Mouse (Mus musculus): Measurements from ENCODE around the gene Gm13272.
A peak's percentile ranks its signal among the peaks of the same experiment; 100 is the strongest.
"Not testable (repeated sequence)": the region's sequence is repeated elsewhere in the genome, so short reads cannot be mapped to it uniquely, and the experiment has no call there.

The Gm13272 gene

DNA sequence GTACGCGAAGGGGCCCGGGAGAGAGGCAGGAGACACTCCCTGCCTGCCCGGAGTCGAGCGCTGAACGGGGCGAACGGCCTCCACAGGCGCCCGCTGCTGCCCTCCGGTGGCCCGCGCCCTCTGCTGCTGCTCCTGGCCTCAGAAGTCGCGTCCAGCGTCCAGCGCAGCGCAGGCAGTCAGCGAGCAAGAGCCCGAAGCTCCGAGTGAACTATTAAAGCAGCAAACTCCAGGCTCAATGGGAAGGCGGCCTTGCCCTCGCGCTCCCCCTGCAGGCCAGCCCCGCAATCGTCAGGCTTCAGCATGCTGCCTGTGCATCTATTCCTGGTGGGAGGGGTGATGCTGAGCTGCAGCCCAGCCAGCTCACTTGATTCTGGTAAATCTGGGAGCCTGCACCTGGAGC, 5.8 kb downstream of the Gm13272 start, which contains the start of gene Gm13276:
Gene Gm13276, plus strand, starts transcription at position 301 of the 400 bp plus-strand sequence.
- not testable (repeated sequence) for DNase-seq (ENCODE audit: low spot score in 2 of 2)

DNA sequence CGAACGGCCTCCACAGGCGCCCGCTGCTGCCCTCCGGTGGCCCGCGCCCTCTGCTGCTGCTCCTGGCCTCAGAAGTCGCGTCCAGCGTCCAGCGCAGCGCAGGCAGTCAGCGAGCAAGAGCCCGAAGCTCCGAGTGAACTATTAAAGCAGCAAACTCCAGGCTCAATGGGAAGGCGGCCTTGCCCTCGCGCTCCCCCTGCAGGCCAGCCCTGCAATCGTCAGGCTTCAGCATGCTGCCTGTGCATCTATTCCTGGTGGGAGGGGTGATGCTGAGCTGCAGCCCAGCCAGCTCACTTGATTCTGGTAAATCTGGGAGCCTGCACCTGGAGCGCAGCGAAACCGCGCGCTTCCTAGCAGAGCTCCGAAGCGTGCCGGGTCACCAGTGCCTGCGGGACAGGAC, 8.8 kb downstream of the Gm13272 start, which contains the start of gene Gm13277:
Gene Gm13277, plus strand, starts transcription at position 231 of the 400 bp plus-strand sequence.
- peak; percentile 33 to 59 for DNase-seq (ENCODE audit: low spot score in 2 of 2)

DNA sequence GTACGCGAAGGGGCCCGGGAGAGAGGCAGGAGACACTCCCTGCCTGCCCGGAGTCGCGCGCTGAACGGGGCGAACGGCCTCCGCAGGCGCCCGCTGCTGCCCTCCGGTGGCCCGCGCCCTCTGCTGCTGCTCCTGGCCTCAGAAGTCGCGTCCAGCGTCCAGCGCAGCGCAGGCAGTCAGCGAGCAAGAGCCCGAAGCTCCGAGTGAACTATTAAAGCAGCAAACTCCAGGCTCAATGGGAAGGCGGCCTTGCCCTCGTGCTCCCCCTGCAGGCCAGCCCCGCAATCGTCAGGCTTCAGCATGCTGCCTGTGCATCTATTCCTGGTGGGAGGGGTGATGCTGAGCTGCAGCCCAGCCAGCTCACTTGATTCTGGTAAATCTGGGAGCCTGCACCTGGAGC, 11.6 kb downstream of the Gm13272 start, which contains the start of gene Gm13278:
Gene Gm13278, plus strand, starts transcription at position 301 of the 400 bp plus-strand sequence.
- not testable (repeated sequence) for DNase-seq (ENCODE audit: low spot score in 2 of 2)

DNA sequence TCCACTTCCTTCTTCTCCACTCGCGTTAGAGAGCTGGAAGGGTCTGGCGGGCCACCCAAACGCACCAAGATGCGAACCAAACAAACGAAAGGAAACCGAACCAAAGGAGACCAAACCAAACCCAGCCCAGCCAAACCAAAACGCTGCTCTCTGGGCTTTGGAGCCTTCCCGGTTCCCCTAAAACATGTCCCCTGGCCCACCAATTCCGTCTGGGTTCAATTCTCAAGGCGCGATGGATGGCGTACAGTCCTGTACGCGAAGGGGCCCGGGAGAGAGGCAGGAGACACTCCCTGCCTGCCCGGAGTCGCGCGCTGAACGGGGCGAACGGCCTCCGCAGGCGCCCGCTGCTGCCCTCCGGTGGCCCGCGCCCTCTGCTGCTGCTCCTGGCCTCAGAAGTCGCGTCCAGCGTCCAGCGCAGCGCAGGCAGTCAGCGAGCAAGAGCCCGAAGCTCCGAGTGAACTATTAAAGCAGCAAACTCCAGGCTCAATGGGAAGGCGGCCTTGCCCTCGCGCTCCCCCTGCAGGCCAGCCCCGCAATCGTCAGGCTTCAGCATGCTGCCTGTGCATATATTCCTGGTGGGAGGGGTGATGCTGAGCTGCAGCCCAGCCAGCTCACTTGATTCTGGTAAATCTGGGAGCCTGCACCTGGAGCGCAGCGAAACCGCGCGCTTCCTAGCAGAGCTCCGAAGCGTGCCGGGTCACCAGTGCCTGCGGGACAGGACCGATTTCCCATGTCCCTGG, 14.5 kb downstream of the Gm13272 start, which contains the start of gene Gm13275:
Gene Gm13275, plus strand, starts transcription at position 552 of the 740 bp plus-strand sequence.
- DNase-seq (ENCODE audit: low spot score in 2 of 2), result peak; percentile 66

DNA sequence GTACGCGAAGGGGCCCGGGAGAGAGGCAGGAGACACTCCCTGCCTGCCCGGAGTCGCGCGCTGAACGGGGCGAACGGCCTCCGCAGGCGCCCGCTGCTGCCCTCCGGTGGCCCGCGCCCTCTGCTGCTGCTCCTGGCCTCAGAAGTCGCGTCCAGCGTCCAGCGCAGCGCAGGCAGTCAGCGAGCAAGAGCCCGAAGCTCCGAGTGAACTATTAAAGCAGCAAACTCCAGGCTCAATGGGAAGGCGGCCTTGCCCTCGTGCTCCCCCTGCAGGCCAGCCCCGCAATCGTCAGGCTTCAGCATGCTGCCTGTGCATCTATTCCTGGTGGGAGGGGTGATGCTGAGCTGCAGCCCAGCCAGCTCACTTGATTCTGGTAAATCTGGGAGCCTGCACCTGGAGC, 17.4 kb downstream of the Gm13272 start, which contains the start of gene Gm13279:
Gene Gm13279, plus strand, starts transcription at position 301 of the 400 bp plus-strand sequence.
- DNase-seq (ENCODE audit: low spot score in 2 of 2), result not testable (repeated sequence)

DNA sequence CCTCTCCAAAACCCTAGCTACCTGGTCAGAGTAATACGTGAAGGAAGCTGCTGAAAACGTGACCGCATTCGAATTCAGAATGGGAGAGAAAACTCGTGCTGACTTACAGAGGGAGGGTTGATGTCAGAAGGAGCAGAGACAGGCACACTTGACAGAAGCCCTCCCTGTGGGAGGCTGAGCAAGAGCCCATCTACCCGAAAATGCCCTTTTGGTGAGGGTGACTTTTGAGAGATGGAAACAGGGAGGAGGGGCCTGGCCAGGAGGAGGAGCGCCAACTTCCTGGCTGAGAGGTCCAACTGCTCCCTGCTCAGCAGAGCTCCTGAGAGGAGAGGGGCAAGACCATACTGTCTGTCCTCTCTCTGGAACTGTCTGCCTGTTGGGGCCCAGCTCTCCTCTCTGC, 19.7 kb downstream of the Gm13272 start, which contains the start of gene Gm13285:
Gene Gm13285, plus strand, starts transcription at position 301 of the 400 bp plus-strand sequence.
- DNase-seq (ENCODE audit: low spot score in 2 of 2), result not testable (repeated sequence)

DNA sequence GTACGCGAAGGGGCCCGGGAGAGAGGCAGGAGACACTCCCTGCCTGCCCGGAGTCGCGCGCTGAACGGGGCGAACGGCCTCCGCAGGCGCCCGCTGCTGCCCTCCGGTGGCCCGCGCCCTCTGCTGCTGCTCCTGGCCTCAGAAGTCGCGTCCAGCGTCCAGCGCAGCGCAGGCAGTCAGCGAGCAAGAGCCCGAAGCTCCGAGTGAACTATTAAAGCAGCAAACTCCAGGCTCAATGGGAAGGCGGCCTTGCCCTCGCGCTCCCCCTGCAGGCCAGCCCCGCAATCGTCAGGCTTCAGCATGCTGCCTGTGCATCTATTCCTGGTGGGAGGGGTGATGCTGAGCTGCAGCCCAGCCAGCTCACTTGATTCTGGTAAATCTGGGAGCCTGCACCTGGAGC, 23.3 kb downstream of the Gm13272 start, which contains the start of gene Gm13287:
Gene Gm13287, plus strand, starts transcription at position 301 of the 400 bp plus-strand sequence.
- DNase-seq (ENCODE audit: low spot score in 2 of 2), result not testable (repeated sequence)

DNA sequence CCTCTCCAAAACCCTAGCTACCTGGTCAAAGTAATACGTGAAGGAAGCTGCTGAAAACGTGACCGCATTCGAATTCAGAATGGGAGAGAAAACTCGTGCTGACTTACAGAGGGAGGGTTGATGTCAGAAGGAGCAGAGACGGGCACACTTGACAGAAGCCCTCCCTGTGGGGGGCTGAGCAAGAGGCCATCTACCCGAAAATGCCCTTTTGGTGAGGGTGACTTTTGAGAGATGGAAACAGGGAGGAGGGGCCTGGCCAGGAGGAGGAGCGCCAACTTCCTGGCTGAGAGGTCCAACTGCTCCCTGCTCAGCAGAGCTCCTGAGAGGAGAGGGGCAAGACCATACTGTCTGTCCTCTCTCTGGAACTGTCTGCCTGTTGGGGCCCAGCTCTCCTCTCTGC, 25.6 kb downstream of the Gm13272 start, which contains the start of gene Gm13288:
Gene Gm13288, plus strand, starts transcription at position 301 of the 400 bp plus-strand sequence.
- not testable (repeated sequence) for DNase-seq (ENCODE audit: low spot score in 2 of 2)

DNA sequence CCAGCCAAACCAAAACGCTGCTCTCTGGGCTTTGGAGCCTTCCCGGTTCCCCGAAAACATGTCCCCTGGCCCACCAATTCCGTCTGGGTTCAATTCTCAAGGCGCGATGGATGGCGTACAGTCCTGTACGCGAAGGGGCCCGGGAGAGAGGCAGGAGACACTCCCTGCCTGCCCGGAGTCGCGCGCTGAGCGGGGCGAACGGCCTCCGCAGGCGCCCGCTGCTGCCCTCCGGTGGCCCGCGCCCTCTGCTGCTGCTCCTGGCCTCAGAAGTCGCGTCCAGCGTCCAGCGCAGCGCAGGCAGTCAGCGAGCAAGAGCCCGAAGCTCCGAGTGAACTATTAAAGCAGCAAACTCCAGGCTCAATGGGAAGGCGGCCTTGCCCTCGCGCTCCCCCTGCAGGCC, 26.1 kb downstream of the Gm13272 start:
- DNase-seq (ENCODE audit: low spot score in 2 of 2), result not testable (repeated sequence)

DNA sequence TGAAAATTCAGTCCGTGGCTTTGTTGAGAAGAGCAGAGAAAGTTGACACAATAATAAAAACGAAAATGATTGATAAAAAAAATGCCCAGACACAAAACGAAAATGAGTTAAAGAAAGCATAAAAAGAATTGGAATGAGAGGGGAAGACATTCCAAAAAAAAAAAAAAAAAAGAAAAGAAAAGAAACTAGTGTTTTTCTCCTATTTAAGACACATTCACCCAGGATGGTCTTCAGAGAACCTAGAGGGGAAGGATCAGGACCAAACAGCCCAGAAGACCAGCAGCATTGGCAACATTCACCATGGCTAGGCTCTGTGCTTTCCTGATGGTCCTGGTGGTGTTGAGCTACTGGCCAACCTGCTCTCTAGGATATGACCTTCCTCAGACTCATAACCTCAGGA, 36.3 kb downstream of the Gm13272 start, which contains the start of gene Ifna7:
Gene Ifna7, plus strand, starts transcription at position 301 of the 400 bp plus-strand sequence.
- DNase-seq (ENCODE audit: low spot score in 2 of 2), result no peak

DNA sequence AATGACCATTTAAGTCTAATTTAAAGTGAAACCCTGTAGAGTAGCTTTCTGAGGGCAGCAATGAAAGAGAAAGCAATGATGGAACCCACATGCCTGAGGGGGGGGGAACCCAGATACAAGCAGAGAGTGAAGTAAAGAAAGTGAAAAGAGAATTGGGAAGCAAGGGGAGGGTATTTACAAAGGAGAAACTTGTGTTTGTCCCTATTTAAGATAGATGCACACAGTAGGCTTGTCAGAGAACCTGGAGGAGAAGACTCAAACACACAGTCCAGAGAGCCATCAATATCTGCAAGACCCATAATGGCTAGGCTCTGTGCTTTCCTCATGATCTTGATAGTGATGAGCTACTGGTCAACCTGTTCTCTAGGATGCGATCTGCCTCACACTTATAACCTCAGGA, 40.0 kb downstream of the Gm13272 start, which contains the start of gene Ifna11:
Gene Ifna11, plus strand, starts transcription at position 301 of the 400 bp plus-strand sequence.
- DNase-seq (ENCODE audit: low spot score in 2 of 2), result no peak

DNA sequence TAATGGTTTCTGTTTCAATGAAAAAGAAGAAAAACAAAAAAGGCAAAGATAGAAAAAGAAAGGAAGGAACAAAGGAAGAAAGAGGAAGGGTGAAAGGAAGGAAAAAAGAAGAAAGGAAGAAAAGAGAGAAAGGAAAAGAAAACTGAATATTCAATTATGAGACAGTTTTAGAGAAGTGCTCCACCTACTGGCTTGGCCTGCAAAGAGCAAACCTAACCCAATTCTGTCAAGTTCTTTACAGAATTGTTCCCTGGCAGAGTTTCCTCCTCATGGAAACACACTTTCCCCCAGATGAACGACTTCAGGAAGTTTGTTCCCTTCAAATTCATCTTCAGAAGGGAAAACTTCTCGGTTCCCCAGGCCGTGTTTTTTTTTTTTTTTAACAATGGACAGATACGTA, 43.3 kb downstream of the Gm13272 start:
- DNase-seq (ENCODE audit: low spot score in 2 of 2), result no peak

DNA sequence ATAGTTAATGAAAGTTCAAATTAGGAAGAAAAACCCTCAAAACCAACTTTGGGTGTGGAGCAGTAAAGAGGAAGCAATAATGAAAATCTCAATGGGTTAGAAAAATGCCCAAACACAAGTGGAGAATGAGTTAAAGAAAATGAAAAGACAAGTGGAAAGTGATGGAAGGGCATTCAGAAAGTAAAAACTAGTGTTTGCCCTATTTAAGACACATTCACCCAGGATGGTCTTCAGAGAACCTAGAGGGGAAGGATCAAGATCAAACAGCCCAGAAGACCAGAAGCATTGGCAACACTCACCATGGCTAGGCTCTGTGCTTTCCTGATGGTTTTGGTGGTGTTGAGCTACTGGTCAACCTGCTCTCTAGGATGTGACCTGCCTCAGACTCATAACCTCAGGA, 47.5 kb downstream of the Gm13272 start, which contains the start of gene Ifna6:
Gene Ifna6, plus strand, starts transcription at position 301 of the 400 bp plus-strand sequence.
- not testable (repeated sequence) for DNase-seq (ENCODE audit: low spot score in 2 of 2)

All from frontal cortex, postnatal 10 days (tissue).